Mouse (Mus musculus): Measurements from ENCODE around the gene Alms1.

- TF ChIP-seq CTCF (IDR thresholded peaks at IDR 0.05; ENCODE audit: low read depth) = no peak
- no peak for TF ChIP-seq EP300 (IDR thresholded peaks at IDR 0.05; ENCODE audit: low read depth)
Observed at GRCm38 (mm10) chr6:85544251-85544881, 43.0 kb upstream of the Alms1 start.

All from liver, postnatal 0 days (tissue).